Mouse (Mus musculus): ENCODE results near the gene Pth1r.

Pth1r gene

DNA sequence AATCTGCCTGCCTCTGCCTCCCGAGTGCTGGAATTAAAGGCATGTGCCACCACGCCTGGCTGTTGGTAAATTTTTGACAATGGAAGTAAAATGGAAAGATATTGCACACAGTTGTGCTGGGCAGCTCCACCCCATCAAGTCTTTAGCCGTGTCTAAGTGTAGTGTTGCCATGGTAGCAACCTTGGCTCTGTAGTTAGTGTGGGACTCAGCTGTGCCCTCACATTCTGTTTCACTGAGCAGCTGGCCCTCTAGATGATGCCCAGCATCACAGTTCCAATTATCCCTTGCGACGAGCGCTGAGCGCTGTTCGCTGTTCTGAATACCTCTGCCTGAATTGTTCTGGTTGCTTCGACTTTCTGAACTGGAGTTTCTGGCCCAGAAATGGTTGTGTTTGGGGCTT, 65.1 kb downstream of the Pth1r start:
- DNase-seq = no peak

DNA sequence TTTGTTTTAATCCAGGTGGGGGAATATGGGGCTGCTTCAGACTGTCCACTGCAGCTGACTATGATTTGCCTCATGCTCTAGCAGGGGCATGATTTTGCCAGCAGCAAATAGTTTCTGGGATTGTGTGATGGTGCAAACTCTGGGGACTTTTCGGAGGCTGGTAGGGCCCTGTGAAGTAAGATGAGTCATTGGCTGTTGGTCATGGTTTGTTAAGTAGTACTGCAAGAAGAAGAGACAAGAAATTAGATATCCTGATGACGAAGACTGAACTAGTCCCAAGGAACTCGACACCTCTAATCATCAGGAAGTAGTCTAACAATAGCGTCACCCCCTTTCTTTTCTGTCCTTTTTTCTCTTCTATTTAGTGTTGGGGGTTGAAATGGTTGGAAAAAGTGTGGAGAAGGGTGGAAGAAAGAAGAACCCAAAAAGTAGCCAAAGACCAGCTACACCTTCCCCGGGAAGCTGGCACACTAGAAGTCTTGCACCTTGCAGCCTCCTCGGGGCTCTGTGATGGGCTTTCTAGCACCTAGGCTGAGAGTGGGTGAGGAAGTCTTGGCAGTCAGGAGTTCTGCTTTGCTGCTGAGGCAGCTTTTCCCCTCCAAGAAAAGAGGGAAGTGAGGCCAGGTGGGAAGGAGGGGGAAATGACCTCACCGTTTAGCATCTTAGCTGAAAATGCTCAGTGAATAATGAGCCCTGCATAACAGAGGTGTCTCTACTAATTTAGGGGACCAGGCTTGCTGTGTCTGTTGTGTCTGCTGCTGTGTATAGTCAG, 66.0 kb downstream of the Pth1r start:
- no peak for DNase-seq

DNA sequence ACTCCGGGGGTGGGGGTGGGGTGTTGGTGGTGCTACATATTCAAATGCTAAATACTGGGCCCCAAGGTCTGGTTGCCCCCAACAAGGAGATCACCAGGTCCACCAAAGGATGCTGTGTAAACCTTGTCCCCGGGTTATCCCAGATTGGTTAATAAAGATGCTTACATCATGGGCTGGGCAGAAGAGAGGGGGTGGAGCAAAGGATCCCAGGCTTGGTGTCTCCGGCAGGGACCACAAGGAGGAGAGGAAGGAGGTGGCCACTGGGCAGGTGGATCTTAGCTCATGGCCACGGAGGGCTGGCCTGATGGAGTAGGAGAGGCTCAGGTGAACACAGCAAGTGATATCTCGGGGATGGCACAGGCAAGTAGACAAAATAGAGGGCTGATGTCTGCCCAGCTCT, 68.1 kb downstream of the Pth1r start:
- DNase-seq = no peak

DNA sequence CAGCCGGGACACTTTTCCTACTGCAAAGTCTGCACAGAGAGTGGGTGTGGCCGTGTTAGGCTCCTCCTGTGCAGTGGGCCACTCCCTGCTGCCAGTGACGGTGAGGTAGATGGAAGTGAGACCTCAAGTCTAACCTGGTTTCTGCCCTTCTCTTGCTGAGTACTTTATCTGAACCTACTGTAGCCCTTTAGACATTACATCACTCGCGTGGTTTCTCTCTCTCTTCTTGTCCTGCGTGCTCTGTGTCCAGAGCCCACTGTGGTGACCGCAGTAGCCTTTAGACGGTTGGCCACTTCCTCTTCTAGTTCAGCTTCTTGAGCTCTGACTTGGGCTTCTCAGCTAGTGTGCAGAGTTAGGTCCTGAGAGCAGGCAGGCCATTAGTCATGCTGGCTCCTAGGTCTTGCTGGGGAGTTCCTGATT, 70.4 kb downstream of the Pth1r start:
- no peak for DNase-seq

DNA sequence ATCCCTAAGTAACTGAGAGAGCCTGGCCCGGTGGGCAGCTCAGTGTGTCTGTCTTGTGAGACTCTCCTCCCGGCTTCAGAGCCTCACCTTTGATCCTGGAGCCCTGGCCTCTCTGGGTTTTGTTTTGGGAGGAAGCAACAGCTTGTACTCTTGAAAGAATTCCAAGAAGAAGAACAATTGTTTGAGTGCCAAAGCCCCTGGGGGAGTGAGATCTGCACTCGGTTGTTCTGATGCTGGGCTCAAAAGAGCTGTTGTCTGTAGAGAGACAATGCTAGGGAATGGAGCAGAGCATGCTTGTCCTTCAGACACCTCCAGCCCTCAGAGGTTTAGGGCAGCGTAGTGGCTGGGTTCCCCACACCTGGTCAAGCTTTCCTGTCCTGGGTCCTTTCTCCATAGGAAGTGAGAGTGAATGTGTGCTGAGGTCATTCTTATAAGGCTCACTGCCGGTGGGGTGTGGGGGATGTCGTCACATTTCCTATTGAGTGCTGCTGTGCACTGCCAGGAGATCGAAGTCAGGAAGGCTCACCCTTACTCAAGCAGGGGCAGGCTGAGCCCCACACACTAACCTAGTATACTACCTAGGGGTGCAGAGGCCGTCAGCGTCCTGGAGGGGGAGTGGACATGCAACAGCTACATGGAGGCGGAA, 73.7 kb downstream of the Pth1r start:
- DNase-seq = no peak

DNA sequence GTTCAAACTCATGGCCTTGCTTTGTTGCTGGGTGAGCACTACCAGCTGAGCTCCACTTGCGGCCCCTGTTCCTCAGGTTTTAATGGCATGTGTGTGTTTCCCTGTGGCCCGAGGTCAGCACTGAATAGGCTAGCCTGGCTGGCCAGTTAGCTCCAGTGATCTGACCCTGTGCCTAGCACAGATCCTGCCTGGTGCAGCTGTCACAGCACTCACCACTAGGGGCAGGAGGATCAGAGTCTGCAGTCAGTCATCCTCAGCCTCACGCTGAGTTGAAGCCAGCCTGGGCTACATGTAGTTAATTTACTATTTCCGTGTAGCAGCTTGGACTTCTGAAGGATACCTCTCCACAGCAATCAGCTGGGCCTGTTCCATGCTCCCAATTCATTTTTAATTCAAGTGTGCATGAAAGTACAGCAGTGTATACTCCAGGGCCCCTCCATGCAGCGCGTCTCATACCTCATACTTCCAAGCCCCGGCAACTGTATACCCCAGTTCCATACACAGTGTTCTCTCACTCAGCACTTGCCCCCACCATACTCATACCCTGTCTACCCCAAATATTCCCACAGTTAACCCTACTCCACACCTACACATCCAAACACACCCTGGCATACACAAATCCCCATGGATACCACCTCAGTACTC, 74.4 kb downstream of the Pth1r start:
- DNase-seq = peak; percentile 49

Data from thymus, postnatal 14 days (tissue).